Comparison of ENCODE assay signal across 9 mouse cellular contexts in the genomic region with DNA sequence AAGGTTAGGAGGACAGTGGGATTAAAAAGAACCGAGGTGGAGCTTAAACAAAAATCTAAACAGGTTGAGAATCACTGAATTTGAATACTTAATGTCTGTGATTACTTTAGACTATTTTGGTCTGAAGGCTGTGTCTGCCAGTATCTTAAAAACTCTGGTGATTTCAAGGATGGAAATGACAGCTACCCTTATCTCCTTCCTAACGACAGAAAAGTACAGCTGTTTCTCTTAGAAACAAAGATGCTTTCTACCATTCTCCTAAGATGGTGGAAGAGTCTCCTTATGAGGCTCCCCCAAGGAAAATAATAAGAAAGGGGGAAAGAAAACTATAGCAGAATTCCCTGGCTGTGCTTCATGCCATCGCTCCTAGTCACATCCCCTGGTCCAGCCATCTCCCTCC. TPM values are rescaled to one million over a fixed set of nuclear protein-coding genes. Genes with fewer than 3 reads are reported as not detected.
DNase-seq lines count a peak whose midpoint lies in the region; ATAC-seq and TF ChIP-seq lines count a peak whose summit lies in the region.
"Had no signal": no experiment of that assay in that cellular context is flagged by ENCODE, and none has a peak within 500 bp of the region (broad histone marks: within the 10 kb centered on the region; RNA-seq: fewer than 3 reads in every experiment).

No protein-coding gene starts in this region.

- peak overlapping the region; percentile 66 for H3K4me2 ChIP-seq in hindbrain, postnatal 0 days (ENCODE audit: low read depth, low read length)
- H3K4me2 ChIP-seq in midbrain, postnatal 0 days (ENCODE audit: low read depth, low read length, poor library complexity, severe bottlenecking): peak overlapping the region; percentile 65

- DNase-seq in layer of hippocampus, adult 2 months (ENCODE audit: low spot score in 2 of 2): no peak
- no peak for DNase-seq in layer of hippocampus, postnatal 36 days
- DNase-seq in embryonic facial prominence, embryonic 10.5 days (ENCODE audit: low spot score): no peak
- no peak for DNase-seq in hindbrain, postnatal 0 days (ENCODE audit: low spot score)
- no peak for DNase-seq in midbrain, postnatal 0 days (ENCODE audit: low spot score)
- DNase-seq in urinary bladder, postnatal 10 days (ENCODE audit: low spot score): no peak
- no peak for DNase-seq in cerebellum, postnatal 10 days
- DNase-seq in adrenal gland, postnatal 10 days: no peak
- DNase-seq: thymus, postnatal 36 days had no signal

- peaks cover 16% of the 10 kb centered on the region for H3K4me1 ChIP-seq in embryonic facial prominence, embryonic 10.5 days
- peaks cover 14% of the 10 kb centered on the region; the same call in 1 of the 2 replicates for H3K4me1 ChIP-seq in hindbrain, postnatal 0 days (ENCODE audit: insufficient read depth, low read length)
- H3K4me1 ChIP-seq in midbrain, postnatal 0 days (ENCODE audit: insufficient read depth, low read length): peaks cover 3% of the 10 kb centered on the region; the same call in 1 of the 2 replicates

- 10% methylated on average over 3 of the region's 3 CpGs for WGBS in embryonic facial prominence, embryonic 10.5 days
- 5% methylated on average over 3 of the region's 3 CpGs for WGBS in hindbrain, postnatal 0 days
- 3% methylated on average over 3 of the region's 3 CpGs for WGBS in midbrain, postnatal 0 days

- H3K4me3 ChIP-seq in layer of hippocampus, adult 2 months: peak overlapping the region; percentile 71
- peak overlapping the region; percentile 95 for H3K4me3 ChIP-seq in embryonic facial prominence, embryonic 10.5 days
- H3K4me3 ChIP-seq in hindbrain, postnatal 0 days (ENCODE audit: low read length): peak overlapping the region; percentile 96
- H3K4me3 ChIP-seq in midbrain, postnatal 0 days (ENCODE audit: low read depth, low read length): peak overlapping the region; percentile 98

- ATAC-seq in hindbrain, postnatal 0 days: no peak
- no peak for ATAC-seq in midbrain, postnatal 0 days (ENCODE audit: low FRiP score)

- peaks cover 32% of the 10 kb centered on the region for H3K36me3 ChIP-seq in embryonic facial prominence, embryonic 10.5 days (replicated peaks)
- no peaks in the 10 kb centered on the region; the same call in 1 of the 2 replicates for H3K36me3 ChIP-seq in hindbrain, postnatal 0 days (ENCODE audit: insufficient read depth, low read length)
- no peaks in the 10 kb centered on the region for H3K36me3 ChIP-seq in midbrain, postnatal 0 days (ENCODE audit: insufficient read depth, low read length)

- no peaks in the 10 kb centered on the region for H3K27me3 ChIP-seq in embryonic facial prominence, embryonic 10.5 days (replicated peaks; ENCODE audit: low read depth, poor library complexity, severe bottlenecking)
- H3K27me3 ChIP-seq in hindbrain, postnatal 0 days (ENCODE audit: insufficient read depth, low read length): no peaks in the 10 kb centered on the region
- H3K27me3 ChIP-seq in midbrain, postnatal 0 days (ENCODE audit: insufficient read depth, low read length): no peaks in the 10 kb centered on the region

- H3K9ac ChIP-seq in hindbrain, postnatal 0 days (replicated peaks; ENCODE audit: low read length): peak overlapping the region; percentile 98
- peak overlapping the region; percentile 98 for H3K9ac ChIP-seq in midbrain, postnatal 0 days (replicated peaks; ENCODE audit: low read length, poor library complexity, severe bottlenecking)

- no peaks in the 10 kb centered on the region for H3K9me3 ChIP-seq in embryonic facial prominence, embryonic 10.5 days
- no peaks in the 10 kb centered on the region for H3K9me3 ChIP-seq in hindbrain, postnatal 0 days (ENCODE audit: low read length)
- H3K9me3 ChIP-seq in midbrain, postnatal 0 days (ENCODE audit: low read length): no peaks in the 10 kb centered on the region

- no peak for TF ChIP-seq CTCF in layer of hippocampus, adult 2 months (conservative IDR thresholded peaks at IDR 0.05)
- TF ChIP-seq CTCF in hindbrain, postnatal 0 days (IDR thresholded peaks at IDR 0.05; ENCODE audit: low read depth): no peak
- TF ChIP-seq CTCF in midbrain, postnatal 0 days (IDR thresholded peaks at IDR 0.05): no peak

- H3K27ac ChIP-seq in layer of hippocampus, adult 2 months: peak overlapping the region; percentile 98
- H3K27ac ChIP-seq in embryonic facial prominence, embryonic 10.5 days (replicated peaks): peak overlapping the region; percentile 98
- peak overlapping the region; percentile 97 for H3K27ac ChIP-seq in hindbrain, postnatal 0 days
- H3K27ac ChIP-seq in midbrain, postnatal 0 days (ENCODE audit: low read depth, low read length): peak overlapping the region; percentile 96

RNA-seq across cellular contexts. Expression of gene Rc3h2, which starts 0.8 kb away (rescaled TPM):
- 10 to 100 TPM; 85.9 to 91.9 TPM for total RNA-seq in layer of hippocampus, adult 2 months (2021)
- total RNA-seq in layer of hippocampus, postnatal 36 days (2021): 10 to 100 TPM; 84.1 to 93.5 TPM
- polyA plus RNA-seq in embryonic facial prominence, embryonic 10.5 days (2016; fragmentation: Nextera tagmentation; extraction: Ambion mirVana): 18.9 and 20.1 TPM in 2 replicates
- 43.0 and 47.9 TPM in 2 replicates for total RNA-seq in hindbrain, postnatal 0 days (2014; rRNA removed)
- 10.7 and 11.3 TPM in 2 replicates for polyA plus RNA-seq in hindbrain, postnatal 0 days (2015; fragmentation: Nextera tagmentation; extraction: Ambion mirVana)
- total RNA-seq in midbrain, postnatal 0 days (2014; rRNA removed): 56.2 and 70.4 TPM in 2 replicates
- 9.0 and 13.3 TPM in 2 replicates for polyA plus RNA-seq in midbrain, postnatal 0 days (2015; fragmentation: Nextera tagmentation; extraction: Ambion mirVana)
- 10 to 100 TPM; 34.8 to 43.4 TPM for total RNA-seq in adrenal gland, postnatal 10 days (2021)

RNA-seq across cellular contexts. Expression of gene Zbtb26, which starts 21.0 kb away (rescaled TPM):
- 10 to 100 TPM in 1 of 2 experiments, 1 to 10 TPM in 1; 9.7 to 11.9 TPM for total RNA-seq in layer of hippocampus, adult 2 months (2021)
- total RNA-seq in layer of hippocampus, postnatal 36 days (2021): 10 to 100 TPM in 1 of 2 experiments, 1 to 10 TPM in 1; 9.5 to 11.6 TPM
- polyA plus RNA-seq in embryonic facial prominence, embryonic 10.5 days (2016; fragmentation: Nextera tagmentation; extraction: Ambion mirVana): 10.3 and 12.1 TPM in 2 replicates
- 9.8 and 13.4 TPM in 2 replicates for total RNA-seq in hindbrain, postnatal 0 days (2014; rRNA removed)
- 2.0 and 2.4 TPM in 2 replicates for polyA plus RNA-seq in hindbrain, postnatal 0 days (2015; fragmentation: Nextera tagmentation; extraction: Ambion mirVana)
- 14.3 and 15.1 TPM in 2 replicates for total RNA-seq in midbrain, postnatal 0 days (2014; rRNA removed)
- 2.5 and 2.6 TPM in 2 replicates for polyA plus RNA-seq in midbrain, postnatal 0 days (2015; fragmentation: Nextera tagmentation; extraction: Ambion mirVana)
- 10 to 100 TPM in 1 of 2 experiments, 1 to 10 TPM in 1; 6.2 to 10.2 TPM for total RNA-seq in adrenal gland, postnatal 10 days (2021)

RNA-seq across cellular contexts. Expression of gene Zbtb6, which starts 21.1 kb away (rescaled TPM):
- 10 to 100 TPM; 15.2 to 15.6 TPM for total RNA-seq in layer of hippocampus, adult 2 months (2021)
- total RNA-seq in layer of hippocampus, postnatal 36 days (2021): 10 to 100 TPM; 16.4 to 16.9 TPM
- 5.5 and 6.2 TPM in 2 replicates for polyA plus RNA-seq in embryonic facial prominence, embryonic 10.5 days (2016; fragmentation: Nextera tagmentation; extraction: Ambion mirVana)
- 23.5 and 24.5 TPM in 2 replicates for total RNA-seq in hindbrain, postnatal 0 days (2014; rRNA removed)
- polyA plus RNA-seq in hindbrain, postnatal 0 days (2015; fragmentation: Nextera tagmentation; extraction: Ambion mirVana): 6.6 and 7.7 TPM in 2 replicates
- total RNA-seq in midbrain, postnatal 0 days (2014; rRNA removed): 30.6 and 37.9 TPM in 2 replicates
- 9.2 and 9.5 TPM in 2 replicates for polyA plus RNA-seq in midbrain, postnatal 0 days (2015; fragmentation: Nextera tagmentation; extraction: Ambion mirVana)
- 10 to 100 TPM; 12.6 to 13.6 TPM for total RNA-seq in adrenal gland, postnatal 10 days (2021)

RNA-seq across cellular contexts. Expression of gene Rabgap1, which starts 21.2 kb away (rescaled TPM):
- 10 to 100 TPM; 92.7 to 99.2 TPM for total RNA-seq in layer of hippocampus, adult 2 months (2021)
- total RNA-seq in layer of hippocampus, postnatal 36 days (2021): 10 to 100 TPM; 85.6 to 87.7 TPM
- polyA plus RNA-seq in embryonic facial prominence, embryonic 10.5 days (2016; fragmentation: Nextera tagmentation; extraction: Ambion mirVana): 45.4 and 47.8 TPM in 2 replicates
- total RNA-seq in hindbrain, postnatal 0 days (2014; rRNA removed): 55.2 and 60.8 TPM in 2 replicates
- polyA plus RNA-seq in hindbrain, postnatal 0 days (2015; fragmentation: Nextera tagmentation; extraction: Ambion mirVana): 46.9 and 51.0 TPM in 2 replicates
- total RNA-seq in midbrain, postnatal 0 days (2014; rRNA removed): 65.0 and 89.4 TPM in 2 replicates
- 38.9 and 45.2 TPM in 2 replicates for polyA plus RNA-seq in midbrain, postnatal 0 days (2015; fragmentation: Nextera tagmentation; extraction: Ambion mirVana)
- total RNA-seq in adrenal gland, postnatal 10 days (2021): 10 to 100 TPM; 49.5 to 61.9 TPM
